ENCODE assay signal across 26 mouse cellular contexts in the genomic region with DNA sequence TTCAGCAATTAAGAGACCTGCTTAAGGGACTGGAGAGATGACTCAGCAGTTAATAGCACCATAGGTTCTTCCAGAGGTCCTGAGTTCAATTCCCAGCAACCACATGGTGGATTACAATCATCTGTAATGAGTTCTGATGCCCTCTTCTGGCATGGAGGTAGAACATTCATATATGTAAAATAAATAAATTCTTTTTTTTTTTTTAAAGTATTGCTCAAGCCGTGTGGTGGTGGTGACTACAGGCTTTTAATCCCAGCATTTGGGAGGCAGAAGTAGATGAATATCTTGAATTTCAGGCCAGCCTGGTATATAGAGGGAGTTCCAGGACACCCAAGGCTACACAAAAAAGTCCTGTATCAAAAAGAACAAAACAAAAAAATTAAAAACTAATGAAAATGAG. TPM values are rescaled to one million over a fixed set of nuclear protein-coding genes. Genes with fewer than 3 reads are reported as not detected.
DNase-seq lines count a peak whose midpoint lies in the region; ATAC-seq and TF ChIP-seq lines count a peak whose summit lies in the region.
"Had no signal": no experiment of that assay in that cellular context is flagged by ENCODE, and none has a peak within 500 bp of the region (broad histone marks: within the 10 kb centered on the region; RNA-seq: fewer than 3 reads in every experiment).

No protein-coding gene starts in this region.

- in situ Hi-C loops in ES-E14 (cut with MboI; ENCODE audit: low sequenced_read_pairs in 2 of 2, unreplicated experiment in 2 of 2): no loop called here

- TF ChIP-seq CTCF in heart, adult 2 months (IDR thresholded peaks at IDR 0.05): peak; percentile 14; the same call in 1 of the 2 replicates
- TF ChIP-seq CTCF in layer of hippocampus, adult 2 months (conservative IDR thresholded peaks at IDR 0.05): peak; percentile 29

- 81% methylated on average over 1 of the region's 1 CpGs for WGBS in heart, adult 2 months
- WGBS in heart, embryonic 12.5 days: 89% methylated on average over 1 of the region's 1 CpGs

- peaks cover 30% of the 10 kb centered on the region for H3K4me1 ChIP-seq in heart, adult 2 months (ENCODE audit: control insufficient read depth, insufficient read depth, low read length)
- H3K4me1 ChIP-seq in heart, embryonic 12.5 days (replicated peaks): peaks cover 38% of the 10 kb centered on the region
- H3K4me1 ChIP-seq in ES-E14 (ENCODE audit: control insufficient read depth in 2 of 2, insufficient read depth in 2 of 2, low read length in 2 of 2, poor library complexity in 1 of 2): peaks cover 5 to 14% of the 10 kb centered on the region in 2 experiments; a peak in 3 of 4 replicates

- no peak for TF ChIP-seq POLR2A in heart, adult 2 months (IDR thresholded peaks at IDR 0.05; ENCODE audit: insufficient read depth, low read depth, low read length)

- no peaks in the 10 kb centered on the region for H3K27me3 ChIP-seq in heart, adult 2 months (ENCODE audit: control insufficient read depth, insufficient read depth, low read length)
- H3K27me3 ChIP-seq in heart, embryonic 12.5 days (replicated peaks): no peaks in the 10 kb centered on the region
- H3K27me3 ChIP-seq: embryonic facial prominence, embryonic 13.5 days; embryonic facial prominence, embryonic 15.5 days; forebrain, embryonic 12.5 days; Patski had no signal

- no peak overlapping the region for H3K4me2 ChIP-seq in heart, embryonic 12.5 days
- H3K4me2 ChIP-seq: embryonic facial prominence, embryonic 13.5 days; embryonic facial prominence, embryonic 15.5 days; forebrain, embryonic 12.5 days had no signal

- intact Hi-C loops in heart, adult 2 months (cut with DNase I): no loop called here

- DNase-seq in heart, adult 2 months: no peak
- DNase-seq in layer of hippocampus, adult 2 months (ENCODE audit: low spot score in 2 of 2): no peak
- no peak for DNase-seq in layer of hippocampus, postnatal 36 days
- DNase-seq in 416B (ENCODE audit: low read depth): peak; percentile 52
- no peak for DNase-seq in ES-E14 (ENCODE audit: low read depth, low spot score)
- DNase-seq in cerebellum, postnatal 14 days: no peak
- no peak for DNase-seq in kidney, postnatal 4 days
- DNase-seq: adrenal gland, adult 8-10 months; adrenal gland, postnatal 14 days; adrenal gland, postnatal 36 days; cerebellum, adult 11-12 months; cerebellum, adult 2 months; cerebellum, adult 9-10 months; cerebellum, postnatal 10 days; cerebellum, postnatal 36 days; embryo, embryonic 11 days had no signal

- H3K4me3 ChIP-seq in heart, adult 2 months: no peak overlapping the region
- H3K4me3 ChIP-seq in heart, embryonic 12.5 days: no peak overlapping the region
- H3K4me3 ChIP-seq in layer of hippocampus, adult 2 months: no peak overlapping the region
- H3K4me3 ChIP-seq in ES-E14 (ENCODE audit: insufficient read depth in 1 of 2, low read depth in 1 of 2, low read length in 2 of 2, poor library complexity in 1 of 2, severe bottlenecking in 1 of 2): no peak overlapping the region
- H3K4me3 ChIP-seq: embryonic facial prominence, embryonic 13.5 days; embryonic facial prominence, embryonic 15.5 days; erythroblast, embryonic 14.5 days; forebrain, embryonic 10.5 days; forebrain, embryonic 12.5 days had no signal

- no peak overlapping the region for H3K9ac ChIP-seq in heart, adult 2 months (ENCODE audit: low read depth, low read length)
- H3K9ac ChIP-seq in heart, embryonic 12.5 days: no peak overlapping the region
- H3K9ac ChIP-seq in ES-E14 (ENCODE audit: insufficient read depth, low read depth, low read length, poor library complexity, severe bottlenecking): no peak overlapping the region
- H3K9ac ChIP-seq: embryonic facial prominence, embryonic 13.5 days; embryonic facial prominence, embryonic 15.5 days; forebrain, embryonic 12.5 days had no signal

- ATAC-seq in heart, embryonic 12.5 days (ENCODE audit: insufficient number of reproducible peaks, low FRiP score): no peak
- ATAC-seq: activated CD4-positive, CD25-positive, alpha-beta regulatory T cell, adult 4 months; forebrain, embryonic 14.5 days; forebrain, embryonic 16.5 days; Patski had no signal

- no peaks in the 10 kb centered on the region for H3K9me3 ChIP-seq in heart, embryonic 12.5 days (replicated peaks)
- H3K9me3 ChIP-seq in ES-E14 (ENCODE audit: control insufficient read depth, insufficient read depth, low read depth, low read length): no peaks in the 10 kb centered on the region
- H3K9me3 ChIP-seq: embryonic facial prominence, embryonic 13.5 days; embryonic facial prominence, embryonic 15.5 days; forebrain, embryonic 10.5 days; forebrain, embryonic 12.5 days had no signal

- H3K36me3 ChIP-seq in heart, adult 2 months (ENCODE audit: control insufficient read depth, insufficient read depth, low read length): peaks cover 15% of the 10 kb centered on the region
- H3K36me3 ChIP-seq in heart, embryonic 12.5 days: peaks cover 11% of the 10 kb centered on the region
- peaks cover 3% of the 10 kb centered on the region; the same call in 1 of the 2 replicates for H3K36me3 ChIP-seq in ES-E14 (ENCODE audit: control insufficient read depth, insufficient read depth, low read length, poor library complexity, severe bottlenecking)

- H3K79me2 ChIP-seq in heart, adult 2 months (replicated peaks; ENCODE audit: control insufficient read depth, insufficient read depth, low read length): no peaks in the 10 kb centered on the region

- H3K27ac ChIP-seq in heart, adult 2 months: no peak overlapping the region
- H3K27ac ChIP-seq in heart, embryonic 12.5 days (ENCODE audit: poor library complexity, severe bottlenecking): no peak overlapping the region
- H3K27ac ChIP-seq in layer of hippocampus, adult 2 months: no peak overlapping the region
- no peak overlapping the region for H3K27ac ChIP-seq in ES-E14 (ENCODE audit: insufficient read depth, low read depth, low read length, poor library complexity, severe bottlenecking)
- H3K27ac ChIP-seq: embryonic facial prominence, embryonic 13.5 days; embryonic facial prominence, embryonic 15.5 days; forebrain, embryonic 10.5 days; forebrain, embryonic 12.5 days had no signal

- TF ChIP-seq EP300 in heart, adult 2 months (IDR thresholded peaks at IDR 0.05; ENCODE audit: insufficient read depth, low read depth, low read length): no peak

TF ChIP-seq in ES-E14, 5 proteins besides CTCF, POLR2A, EP300 and RAD21:
- TF ChIP-seq ZNF384 (IDR thresholded peaks at IDR 0.05; ENCODE audit: low read depth, low read length) (no peak), HCFC1 (IDR thresholded peaks at IDR 0.05; ENCODE audit: borderline replicate concordance, insufficient read depth, low read length) (no peak), MAFK (IDR thresholded peaks at IDR 0.05; ENCODE audit: insufficient read depth, low read depth, low read length) (peak; percentile 46; the same call in 1 of the 2 replicates), ZC3H11A (IDR thresholded peaks at IDR 0.05; ENCODE audit: borderline replicate concordance, low read depth, low read length) (no peak)

RNA-seq across cellular contexts. Expression of gene Hic1, which starts 19.0 kb away (rescaled TPM):
- total RNA-seq in heart, adult 2 months (2021): 10 to 100 TPM; 12.6 to 13.6 TPM
- polyA plus RNA-seq in heart, adult 2 months (2012; rRNA removed): 15.5 and 19.6 TPM in 2 replicates
- 13.3 and 13.8 TPM in 2 replicates for polyA plus RNA-seq in heart, embryonic 12.5 days (2016; fragmentation: Nextera tagmentation; extraction: Ambion mirVana)
- 1 to 10 TPM; 3.8 to 3.9 TPM for total RNA-seq in layer of hippocampus, adult 2 months (2021)
- total RNA-seq in layer of hippocampus, postnatal 36 days (2021): 1 to 10 TPM; 2.8 to 3.6 TPM
- 1.4 and 2.1 TPM in 2 replicates for total RNA-seq in ES-E14 (2012; rRNA removed)

RNA-seq across cellular contexts. Expression of gene Ovca2, which starts 28.3 kb away (rescaled TPM):
- 1 to 10 TPM; 5.7 to 6.1 TPM for total RNA-seq in heart, adult 2 months (2021)
- 11.1 and 16.7 TPM in 2 replicates for polyA plus RNA-seq in heart, adult 2 months (2012; rRNA removed)
- polyA plus RNA-seq in heart, embryonic 12.5 days (2016; fragmentation: Nextera tagmentation; extraction: Ambion mirVana): 19.4 and 20.5 TPM in 2 replicates
- total RNA-seq in layer of hippocampus, adult 2 months (2021): 10 to 100 TPM; 19.3 to 22.4 TPM
- total RNA-seq in layer of hippocampus, postnatal 36 days (2021): 10 to 100 TPM; 18.0 to 19.9 TPM
- 11.7 and 14.8 TPM in 2 replicates for total RNA-seq in ES-E14 (2012; rRNA removed)

RNA-seq across cellular contexts. Expression of gene Dph1, which starts 40.7 kb away (rescaled TPM):
- total RNA-seq in heart, adult 2 months (2021): 10 to 100 TPM in 1 of 2 experiments, 1 to 10 TPM in 1; 8.5 to 11.6 TPM
- 21.7 and 32.9 TPM in 2 replicates for polyA plus RNA-seq in heart, adult 2 months (2012; rRNA removed)
- 23.3 and 23.5 TPM in 2 replicates for polyA plus RNA-seq in heart, embryonic 12.5 days (2016; fragmentation: Nextera tagmentation; extraction: Ambion mirVana)
- total RNA-seq in layer of hippocampus, adult 2 months (2021): 10 to 100 TPM; 30.7 to 31.4 TPM
- 10 to 100 TPM; 33.4 to 33.9 TPM for total RNA-seq in layer of hippocampus, postnatal 36 days (2021)
- 32.8 and 43.6 TPM in 2 replicates for total RNA-seq in ES-E14 (2012; rRNA removed)

RNA-seq across cellular contexts. Expression of gene Rtn4rl1, which starts 43.2 kb away (rescaled TPM):
- total RNA-seq in heart, adult 2 months (2021): 1 to 10 TPM; 8.4 to 9.4 TPM
- polyA plus RNA-seq in heart, adult 2 months (2012; rRNA removed): 7.5 and 10.4 TPM in 2 replicates
- polyA plus RNA-seq in heart, embryonic 12.5 days (2016; fragmentation: Nextera tagmentation; extraction: Ambion mirVana): 16.3 and 16.8 TPM in 2 replicates
- total RNA-seq in layer of hippocampus, adult 2 months (2021): 100 to 1,000 TPM; 104 to 110 TPM
- 100 to 1,000 TPM; 103 to 107 TPM for total RNA-seq in layer of hippocampus, postnatal 36 days (2021)
- 1.0 and 1.1 TPM in 2 replicates for total RNA-seq in ES-E14 (2012; rRNA removed)
- polyA plus RNA-seq: erythroblast, embryonic 14.5 days had no signal
